Mouse (Mus musculus) heart, adult 10 weeks (tissue): ENCODE data around the gene Fbxo48. TPM values are rescaled to one million over a fixed set of nuclear protein-coding genes. Genes with fewer than 3 reads are reported as not detected.

ENCODE experiments used
- polyA plus RNA-seq: library from polyadenylated mRNA; stranded (reverse); fragments of 350-450 nt; fragmentation: Illumina TruSeq; extraction: RNeasy Lipid Tissue Mini Kit (QIAGEN cat#74804); gene quantifications from one replicate; pipeline ENCODE4 v1.2.3, GENCODE M21; 2014; ENCODE audit warnings: low read depth, low replicate concordance

The Fbxo48 gene
- 0.45 TPM for polyA plus RNA-seq

DNA sequence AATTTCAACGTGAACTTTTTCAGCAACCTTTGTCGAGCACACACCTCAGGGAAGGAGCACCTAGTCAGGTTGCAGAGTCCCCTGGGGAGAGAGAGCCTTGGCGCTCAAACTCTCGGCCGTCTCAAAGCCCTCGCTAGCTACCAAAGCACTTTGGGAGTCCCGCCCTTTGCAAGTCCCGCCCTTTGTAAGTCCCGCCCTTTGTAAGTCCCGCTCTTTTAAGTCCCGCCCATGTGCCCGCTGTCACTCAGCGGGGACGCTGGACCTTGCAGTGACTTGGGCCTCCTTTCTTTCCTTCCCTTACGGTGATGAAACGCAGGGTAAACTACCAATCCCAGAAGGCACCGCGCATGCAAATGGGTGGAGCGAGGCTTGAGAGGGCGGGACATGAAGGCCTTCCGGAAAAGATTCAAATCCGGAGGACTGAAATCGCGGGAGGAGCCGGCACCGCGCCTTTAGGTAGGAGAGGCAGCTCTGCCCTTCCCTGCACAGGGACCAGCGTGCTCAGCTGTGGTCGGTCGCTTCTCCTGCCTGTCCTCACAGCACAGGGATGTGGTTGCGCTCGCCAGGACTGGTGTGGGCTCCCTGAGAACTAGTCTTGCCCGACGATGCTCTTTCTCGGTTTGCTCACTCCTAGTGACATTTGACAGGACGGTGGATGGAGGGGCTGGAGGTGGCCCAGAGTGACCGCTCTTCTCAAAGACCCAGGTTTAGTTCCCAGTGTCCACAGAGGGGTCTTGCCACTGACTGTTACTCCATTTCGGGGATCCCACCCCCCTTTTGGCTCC lies at the start of gene Fbxo48:
Gene Fbxo48 (plus strand): TSS at position 400 of the 785 bp plus-strand sequence.

Other genes with a start within 250 kb of the Fbxo48 start
- gene Egfr, start 199.2 kb upstream of the Fbxo48 start, polyA plus RNA-seq: 2.9 TPM
- 3.7 TPM for gene Cnrip1, start 100.2 kb downstream of the Fbxo48 start, polyA plus RNA-seq
- gene Plek, start 101.0 kb downstream of the Fbxo48 start, polyA plus RNA-seq: 2.5 TPM
- gene Ppp3r1, start 207.9 kb downstream of the Fbxo48 start, polyA plus RNA-seq: 66.1 TPM
- gene Wdr92, start 230.7 kb downstream of the Fbxo48 start, polyA plus RNA-seq: 18.0 TPM